Mouse (Mus musculus): ENCODE results near the gene Bub1. TPM values are rescaled to one million over a fixed set of nuclear protein-coding genes. Genes with fewer than 3 reads are reported as not detected.

Bub1 gene
- polyA plus RNA-seq, 1 experiment from 2014 or later = 71.8 TPM

GRCm38 (mm10) chr2:127832833-127833190 lies 1.1 kb upstream of the Bub1 start:
- Histone ChIP-seq H3K4me3 (no peak overlapping the region), H3K4me1 (peaks cover 10% of the 10 kb centered on the region), H3K27me3 (peaks cover 3% of the 10 kb centered on the region; the same call in 1 of the 2 replicates), H3K4me2 (replicated peaks) (no peak overlapping the region), H3K27ac (no peak overlapping the region), H3K9me3 (no peaks in the 10 kb centered on the region), H3K9ac (no peak overlapping the region), H3K36me3 (no peaks in the 10 kb centered on the region)
- 12% methylated on average over 2 of the region's 2 CpGs for WGBS
- no peak for ATAC-seq (ENCODE audit: insufficient number of reproducible peaks, insufficient read depth, low FRiP score, low TSS enrichment)

- H3K4me3 ChIP-seq = peak overlapping the region; percentile 77
- peak overlapping the region; percentile 65 for H3K4me2 ChIP-seq (replicated peaks)
- H3K9me3 ChIP-seq = no peaks in the 10 kb centered on the region
- 0 out of 2 replicates have a peak, but pooled peaks cover under 1% of the 10 kb centered on the region for H3K36me3 ChIP-seq
- H3K4me1 ChIP-seq = peaks cover 10% of the 10 kb centered on the region
- H3K27me3 ChIP-seq = peaks cover 3% of the 10 kb centered on the region; the same call in 1 of the 2 replicates
- peak overlapping the region; percentile 24; the same call in 1 of the 2 replicates for H3K9ac ChIP-seq
- no peak overlapping the region for H3K27ac ChIP-seq
- WGBS = 42% methylated on average over 11 of the region's 11 CpGs
- no peak for ATAC-seq (ENCODE audit: insufficient number of reproducible peaks, insufficient read depth, low FRiP score, low TSS enrichment)
Observed at GRCm38 (mm10) chr2:127832103-127832832, 603 bp upstream of the Bub1 start.

- Histone ChIP-seq H3K9ac (peak within 1 kb of the TSS; percentile 68), H3K4me3 (peak within 1 kb of the TSS; percentile 75), H3K27me3 (no peaks in the 10 kb centered on the region), H3K4me1 (peaks cover 16% of the 10 kb centered on the region), H3K27ac (peak within 1 kb of the TSS; percentile 81), H3K9me3 (no peaks in the 10 kb centered on the region), H3K36me3 (no peaks in the 10 kb centered on the region), H3K4me2 (replicated peaks) (peak within 1 kb of the TSS; percentile 58)
- WGBS = 3% methylated on average over 37 of the region's 37 CpGs
- ATAC-seq (ENCODE audit: insufficient number of reproducible peaks, insufficient read depth, low FRiP score, low TSS enrichment) = peak; percentile 92
Observed at GRCm38 (mm10) chr2:127791919-127792603, 39.6 kb downstream of the Bub1 start, which contains the start of gene Mtln. TSS of gene Mtln (minus strand) at chr2:127792488.

GRCm38 (mm10) chr2:127789651-127790270 lies 41.9 kb downstream of the Bub1 start:
- Histone ChIP-seq H3K27me3 (no peaks in the 10 kb centered on the region), H3K4me3 (peak overlapping the region; percentile 69; the same call in 1 of the 2 replicates), H3K9ac (peak overlapping the region; percentile 11; the same call in 1 of the 2 replicates), H3K4me1 (peaks cover 16% of the 10 kb centered on the region), H3K9me3 (no peaks in the 10 kb centered on the region), H3K4me2 (replicated peaks) (peak overlapping the region; percentile 58), H3K36me3 (no peaks in the 10 kb centered on the region), H3K27ac (no peak overlapping the region)
- 22% methylated on average over 9 of the region's 9 CpGs for WGBS
- ATAC-seq (ENCODE audit: insufficient number of reproducible peaks, insufficient read depth, low FRiP score, low TSS enrichment) = no peak

- Histone ChIP-seq H3K9me3 (no peaks in the 10 kb centered on the region), H3K27ac (peak overlapping the region; percentile 73), H3K4me3 (peak overlapping the region; percentile 69), H3K9ac (peak overlapping the region; percentile 80; the same call in 1 of the 2 replicates), H3K4me1 (peaks cover 16% of the 10 kb centered on the region), H3K27me3 (no peaks in the 10 kb centered on the region), H3K4me2 (replicated peaks) (peak overlapping the region; percentile 58), H3K36me3 (no peaks in the 10 kb centered on the region)
- WGBS = 6% methylated on average over 11 of the region's 11 CpGs
- ATAC-seq (ENCODE audit: insufficient number of reproducible peaks, insufficient read depth, low FRiP score, low TSS enrichment) = no peak
Observed at GRCm38 (mm10) chr2:127789138-127789537, 42.5 kb downstream of the Bub1 start.

GRCm38 (mm10) chr2:127788440-127789116 lies 43.1 kb downstream of the Bub1 start, which contains the start of gene Nphp1:
TSS of gene Nphp1 (minus strand) at chr2:127788897.
- Histone ChIP-seq H3K9me3 (no peaks in the 10 kb centered on the region), H3K27ac (peak within 1 kb of the TSS; percentile 73), H3K4me1 (peaks cover 16% of the 10 kb centered on the region), H3K9ac (peak within 1 kb of the TSS; percentile 80), H3K36me3 (no peaks in the 10 kb centered on the region), H3K4me3 (peak within 1 kb of the TSS; percentile 69), H3K4me2 (replicated peaks) (peak within 1 kb of the TSS; percentile 58), H3K27me3 (no peaks in the 10 kb centered on the region)
- under 1% methylated on average over 40 of the region's 40 CpGs for WGBS
- ATAC-seq (ENCODE audit: insufficient number of reproducible peaks, insufficient read depth, low FRiP score, low TSS enrichment) = peak; percentile 86

GRCm38 (mm10) chr2:127787226-127787625 lies 44.4 kb downstream of the Bub1 start:
- no peaks in the 10 kb centered on the region for H3K36me3 ChIP-seq
- no peaks in the 10 kb centered on the region for H3K9me3 ChIP-seq
- ATAC-seq (ENCODE audit: insufficient number of reproducible peaks, insufficient read depth, low FRiP score, low TSS enrichment) = no peak
- no peak overlapping the region for H3K27ac ChIP-seq
- H3K4me3 ChIP-seq = no peak overlapping the region
- no peak overlapping the region for H3K9ac ChIP-seq
- no peak overlapping the region for H3K4me2 ChIP-seq (replicated peaks)
- 90% methylated on average over 5 of the region's 5 CpGs for WGBS
- no peaks in the 10 kb centered on the region for H3K27me3 ChIP-seq
- peaks cover 16% of the 10 kb centered on the region for H3K4me1 ChIP-seq

- Histone ChIP-seq H3K4me2 (replicated peaks) (no peak overlapping the region), H3K4me1 (no peaks in the 10 kb centered on the region), H3K9me3 (no peaks in the 10 kb centered on the region), H3K36me3 (peaks cover 14% of the 10 kb centered on the region; the same call in 1 of the 2 replicates), H3K27ac (no peak overlapping the region), H3K4me3 (no peak overlapping the region), H3K9ac (no peak overlapping the region), H3K27me3 (no peaks in the 10 kb centered on the region)
- no peak for ATAC-seq (ENCODE audit: insufficient number of reproducible peaks, insufficient read depth, low FRiP score, low TSS enrichment)
- 78% methylated on average over 5 of the region's 5 CpGs for WGBS
Observed at GRCm38 (mm10) chr2:127778451-127778850, 53.2 kb downstream of the Bub1 start.

- WGBS = 83% methylated on average over 3 of the region's 3 CpGs
- Histone ChIP-seq H3K27me3 (no peaks in the 10 kb centered on the region), H3K9ac (no peak overlapping the region), H3K36me3 (peaks cover 24% of the 10 kb centered on the region), H3K4me2 (replicated peaks) (no peak overlapping the region), H3K27ac (no peak overlapping the region), H3K9me3 (no peaks in the 10 kb centered on the region), H3K4me3 (no peak overlapping the region), H3K4me1 (no peaks in the 10 kb centered on the region)
- ATAC-seq (ENCODE audit: insufficient number of reproducible peaks, insufficient read depth, low FRiP score, low TSS enrichment) = no peak
Observed at GRCm38 (mm10) chr2:127775013-127775412, 56.7 kb downstream of the Bub1 start.

- H3K9ac ChIP-seq = no peak overlapping the region
- no peaks in the 10 kb centered on the region for H3K4me1 ChIP-seq
- ATAC-seq (ENCODE audit: insufficient number of reproducible peaks, insufficient read depth, low FRiP score, low TSS enrichment) = no peak
- no peak overlapping the region for H3K27ac ChIP-seq
- peaks cover 25% of the 10 kb centered on the region for H3K36me3 ChIP-seq
- no peak overlapping the region for H3K4me3 ChIP-seq
- no peaks in the 10 kb centered on the region for H3K9me3 ChIP-seq
- WGBS = 14% methylated on average over 1 of the region's 1 CpGs
- H3K4me2 ChIP-seq (replicated peaks) = no peak overlapping the region
- H3K27me3 ChIP-seq = no peaks in the 10 kb centered on the region
Observed at GRCm38 (mm10) chr2:127774578-127774941, 57.1 kb downstream of the Bub1 start.

GRCm38 (mm10) chr2:127773938-127774577 lies 57.6 kb downstream of the Bub1 start:
- H3K27ac ChIP-seq = no peak overlapping the region

More at GRCm38 (mm10) chr2:127773938-127774577, 57.6 kb downstream of the Bub1 start:
- Histone ChIP-seq H3K36me3 (peaks cover 29% of the 10 kb centered on the region), H3K27me3 (no peaks in the 10 kb centered on the region), H3K9ac (no peak overlapping the region), H3K9me3 (no peaks in the 10 kb centered on the region), H3K4me2 (replicated peaks) (no peak overlapping the region), H3K4me3 (no peak overlapping the region), H3K4me1 (no peaks in the 10 kb centered on the region)
- WGBS = 43% methylated on average over 15 of the region's 15 CpGs
- no peak for ATAC-seq (ENCODE audit: insufficient number of reproducible peaks, insufficient read depth, low FRiP score, low TSS enrichment)

Measured in embryonic facial prominence, embryonic 12.5 days (tissue).